Comparison of ENCODE assay signal across 15 mouse cellular contexts in genomic region chr4:65238540-65238998, GRCm38 (mm10).
DNase-seq lines count a peak whose midpoint lies in the region; ATAC-seq and TF ChIP-seq lines count a peak whose summit lies in the region.
"Had no signal": no experiment of that assay in that cellular context is flagged by ENCODE, and none has a peak within 500 bp of the region (broad histone marks: within the 10 kb centered on the region; RNA-seq: fewer than 3 reads in every experiment).

No protein-coding gene starts in this region.

- H3K36me3 ChIP-seq in heart, embryonic 12.5 days = no peaks in the 10 kb centered on the region
- H3K36me3 ChIP-seq in forebrain, embryonic 13.5 days (ENCODE audit: poor library complexity, severe bottlenecking) = no peaks in the 10 kb centered on the region
- no peaks in the 10 kb centered on the region for H3K36me3 ChIP-seq in midbrain, embryonic 15.5 days (replicated peaks)
- H3K36me3 ChIP-seq: heart, embryonic 13.5 days; limb, embryonic 13.5 days had no signal

- TF ChIP-seq POLR2A in lung, adult 2 months (IDR thresholded peaks at IDR 0.05; ENCODE audit: borderline replicate concordance, extremely low read depth, low read depth, low read length) = no peak

- H3K27me3 ChIP-seq in heart, embryonic 12.5 days (replicated peaks) = no peaks in the 10 kb centered on the region
- no peaks in the 10 kb centered on the region; the same call in 1 of the 2 replicates for H3K27me3 ChIP-seq in forebrain, embryonic 13.5 days
- H3K27me3 ChIP-seq in midbrain, embryonic 15.5 days (replicated peaks) = no peaks in the 10 kb centered on the region
- H3K27me3 ChIP-seq: heart, embryonic 13.5 days; limb, embryonic 13.5 days had no signal

- H3K4me1 ChIP-seq in heart, embryonic 12.5 days (replicated peaks) = peaks cover 28% of the 10 kb centered on the region
- peaks cover 14% of the 10 kb centered on the region for H3K4me1 ChIP-seq in forebrain, embryonic 13.5 days
- H3K4me1 ChIP-seq in midbrain, embryonic 15.5 days = peaks cover 8% of the 10 kb centered on the region
- H3K4me1 ChIP-seq in lung, adult 2 months (ENCODE audit: control insufficient read depth, insufficient read depth, low read length) = no peaks in the 10 kb centered on the region

- H3K9ac ChIP-seq in heart, embryonic 12.5 days = no peak overlapping the region
- H3K9ac ChIP-seq in forebrain, embryonic 13.5 days = no peak overlapping the region
- no peak overlapping the region for H3K9ac ChIP-seq in midbrain, embryonic 15.5 days
- H3K9ac ChIP-seq: heart, embryonic 13.5 days; limb, embryonic 13.5 days; lung, embryonic 14.5 days had no signal

- no peak overlapping the region for H3K4me2 ChIP-seq in heart, embryonic 12.5 days
- H3K4me2 ChIP-seq in forebrain, embryonic 13.5 days = peak overlapping the region; percentile 14; the same call in 1 of the 2 replicates
- no peak overlapping the region for H3K4me2 ChIP-seq in midbrain, embryonic 15.5 days
- H3K4me2 ChIP-seq: heart, embryonic 13.5 days; limb, embryonic 13.5 days; lung, embryonic 14.5 days had no signal

- no peaks in the 10 kb centered on the region for H3K9me3 ChIP-seq in heart, embryonic 12.5 days (replicated peaks)
- H3K9me3 ChIP-seq in forebrain, embryonic 13.5 days (replicated peaks) = no peaks in the 10 kb centered on the region
- no peaks in the 10 kb centered on the region for H3K9me3 ChIP-seq in midbrain, embryonic 15.5 days
- H3K9me3 ChIP-seq: heart, embryonic 13.5 days; limb, embryonic 13.5 days had no signal

- no peak for TF ChIP-seq CTCF in lung, adult 2 months (IDR thresholded peaks at IDR 0.05; ENCODE audit: insufficient read depth, low read length)

- DNase-seq in heart, adult 11 months = no peak
- DNase-seq in WW6 (ENCODE audit: low read depth, low spot score) = peak; percentile 69
- DNase-seq in lung, adult 2 months = no peak
- DNase-seq in layer of hippocampus, adult 9-11 months = no peak
- DNase-seq: cerebellum, adult 9-11 months; gastrocnemius, adult 2 months; kidney, postnatal 14 days; lung, embryonic 14.5 days; thymus, postnatal 25 days had no signal

- ATAC-seq in heart, embryonic 12.5 days (ENCODE audit: insufficient number of reproducible peaks, low FRiP score) = peak; percentile 56; the same call in 1 of the 2 replicates
- ATAC-seq in forebrain, embryonic 13.5 days = peak; percentile 59; the same call in 1 of the 2 replicates
- peak; percentile 75 for ATAC-seq in midbrain, embryonic 15.5 days (replicated peaks)
- ATAC-seq in monocyte, adult 5-6 weeks (replicated peaks; ENCODE audit: insufficient number of reproducible peaks, low FRiP score, low TSS enrichment, poor library complexity, severe bottlenecking) = no peak

- 9% methylated on average over 8 of the region's 8 CpGs for WGBS in heart, embryonic 12.5 days
- 3% methylated on average over 8 of the region's 8 CpGs for WGBS in forebrain, embryonic 13.5 days
- WGBS in midbrain, embryonic 15.5 days = 4% methylated on average over 8 of the region's 8 CpGs
- 38% methylated on average over 8 of the region's 8 CpGs for WGBS in lung, adult 2 months

- H3K27ac ChIP-seq in heart, embryonic 12.5 days (ENCODE audit: poor library complexity, severe bottlenecking) = no peak overlapping the region
- 0 out of 2 replicates have a peak overlapping the region, but pooled peaks have one; percentile 1 for H3K27ac ChIP-seq in forebrain, embryonic 13.5 days
- H3K27ac ChIP-seq in midbrain, embryonic 15.5 days = no peak overlapping the region
- H3K27ac ChIP-seq: gastrocnemius, adult 2 months; heart, embryonic 13.5 days; limb, embryonic 13.5 days had no signal

- H3K4me3 ChIP-seq in heart, embryonic 12.5 days = no peak overlapping the region
- no peak overlapping the region for H3K4me3 ChIP-seq in forebrain, embryonic 13.5 days
- H3K4me3 ChIP-seq in midbrain, embryonic 15.5 days = no peak overlapping the region
- no peak overlapping the region for H3K4me3 ChIP-seq in lung, adult 2 months (replicated peaks; ENCODE audit: extremely low read depth, low read depth, low read length)
- H3K4me3 ChIP-seq: gastrocnemius, adult 2 months; heart, embryonic 13.5 days; limb, embryonic 13.5 days had no signal
